In the genomic region with DNA sequence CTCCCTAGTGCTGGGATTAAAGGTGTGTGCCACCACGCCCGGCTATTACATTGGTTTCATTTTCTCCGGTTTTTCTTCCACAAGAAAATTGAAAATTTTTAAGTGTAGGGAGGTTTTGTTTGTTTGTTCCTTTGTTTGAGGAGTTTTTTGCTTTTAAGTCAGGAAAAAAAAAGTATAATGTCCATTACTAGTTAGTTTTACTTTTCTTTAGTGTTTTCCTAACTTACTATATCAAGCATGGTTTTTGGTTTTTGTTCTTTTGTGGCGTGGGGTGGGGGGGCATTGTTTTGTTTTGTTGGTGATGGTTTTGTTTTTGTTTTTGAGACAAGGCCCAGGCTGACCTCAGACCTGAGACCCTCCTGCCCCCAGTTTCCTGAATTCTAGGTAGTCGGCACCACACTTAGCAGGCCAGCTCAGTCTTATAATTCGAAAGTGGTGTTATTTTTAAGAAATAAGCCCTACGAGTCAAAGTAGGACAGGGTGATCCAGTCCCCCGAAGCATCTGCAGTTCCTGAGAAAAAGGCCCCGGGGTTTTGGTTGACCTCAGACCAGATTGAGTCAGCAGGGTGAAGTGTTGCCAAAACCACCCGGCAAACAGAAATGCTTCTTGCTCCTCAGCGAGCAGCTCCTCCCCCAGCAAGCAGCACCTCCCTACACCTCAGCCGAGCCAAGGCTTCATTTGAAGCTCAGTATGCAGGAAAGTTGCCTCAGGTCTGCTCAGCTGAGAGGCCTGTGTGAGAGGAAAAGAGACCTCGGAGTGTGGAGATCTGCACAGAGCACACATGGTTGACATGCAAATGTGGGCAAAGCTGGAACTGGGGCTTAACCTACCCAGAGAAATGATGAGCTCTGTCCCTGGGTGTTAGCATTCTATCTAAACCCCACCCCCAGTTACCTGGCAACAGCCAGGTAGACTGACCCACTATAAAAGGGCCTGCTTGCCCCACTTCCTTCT, we compare ENCODE assay signal across 1 mouse cellular context.
TF ChIP-seq lines count a peak whose summit lies in the region.

No protein-coding gene starts in this region.

TF ChIP-seq in CH12.LX, 34 proteins besides CTCF, POLR2A, EP300 and RAD21 (continued from another document):
- TF ChIP-seq NELFE (IDR thresholded peaks at IDR 0.05; ENCODE audit: low read depth, low read length) (peak; percentile 59), CHD1 (IDR thresholded peaks at IDR 0.05; ENCODE audit: low read depth, low read length) (peak; percentile 93), NRF1 (IDR thresholded peaks at IDR 0.05; ENCODE audit: low read depth, low read length) (no peak)
